Mouse (Mus musculus): Measurements from ENCODE around the gene Primpol.

DNA sequence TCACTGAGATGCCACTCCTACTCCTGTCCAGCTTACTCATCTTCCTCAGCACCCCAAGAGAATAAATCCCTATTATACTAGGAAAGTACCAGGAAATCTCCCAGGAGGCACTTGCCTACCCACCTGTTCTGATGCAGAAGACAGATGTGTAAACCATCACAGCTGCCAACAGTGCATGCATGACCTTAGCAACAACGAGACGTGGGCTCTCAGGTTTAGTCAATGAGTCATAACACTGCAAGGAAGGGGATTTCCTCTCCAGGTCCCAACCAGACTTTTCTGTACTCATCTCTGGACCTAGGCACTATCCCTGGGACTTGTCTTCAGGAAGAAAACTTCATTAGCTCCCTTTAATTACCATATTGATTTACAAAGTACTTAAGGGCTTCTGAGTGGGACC, 38.9 kb upstream of the Primpol start:
- no peak for TF ChIP-seq E2F4 (IDR thresholded peaks at IDR 0.05; ENCODE audit: borderline replicate concordance, low read depth, low read length)
- TF ChIP-seq ELF1 (IDR thresholded peaks at IDR 0.05; ENCODE audit: low read depth, low read length), result no peak
- no peak for TF ChIP-seq JUND (IDR thresholded peaks at IDR 0.05; ENCODE audit: low read depth, low read length)
- no peak for TF ChIP-seq POLR2A (IDR thresholded peaks at IDR 0.05; ENCODE audit: control insufficient read depth in 1 of 2, insufficient read depth in 1 of 2, low read depth in 1 of 2, low read length in 2 of 2, poor library complexity in 1 of 2)
- TF ChIP-seq ZKSCAN1 (IDR thresholded peaks at IDR 0.05; ENCODE audit: low read depth, low read length), result no peak
- TF ChIP-seq POLR2AphosphoS5 (IDR thresholded peaks at IDR 0.05; ENCODE audit: borderline replicate concordance, low read depth, low read length), result no peak
- no peak for TF ChIP-seq NRF1 (IDR thresholded peaks at IDR 0.05; ENCODE audit: insufficient read depth, low read depth, low read length, poor library complexity, severe bottlenecking)
- no peak for TF ChIP-seq USF1 (IDR thresholded peaks at IDR 0.05; ENCODE audit: low read depth, low read length)
- no peak for TF ChIP-seq TAL1 (IDR thresholded peaks at IDR 0.05; ENCODE audit: low read length)
- TF ChIP-seq MXI1 (IDR thresholded peaks at IDR 0.05; ENCODE audit: low read depth, low read length), result no peak
